Mouse (Mus musculus) frontal cortex, postnatal 14 days (tissue): Measurements from ENCODE around the gene Oas3.

Experiments
- DNase-seq, 2 experiments: peaks; one replicate each; pipeline ENCODE4 v3.0.0; 2022; ENCODE audit warnings: low spot score in 2 of 2

Oas3 gene

GRCm38 (mm10) chr5:120752786-120753185 is 24.7 kb downstream of the Oas3 start:
- no peak for DNase-seq

GRCm38 (mm10) chr5:120751206-120751605 is 26.3 kb downstream of the Oas3 start:
- DNase-seq = no peak

DNA sequence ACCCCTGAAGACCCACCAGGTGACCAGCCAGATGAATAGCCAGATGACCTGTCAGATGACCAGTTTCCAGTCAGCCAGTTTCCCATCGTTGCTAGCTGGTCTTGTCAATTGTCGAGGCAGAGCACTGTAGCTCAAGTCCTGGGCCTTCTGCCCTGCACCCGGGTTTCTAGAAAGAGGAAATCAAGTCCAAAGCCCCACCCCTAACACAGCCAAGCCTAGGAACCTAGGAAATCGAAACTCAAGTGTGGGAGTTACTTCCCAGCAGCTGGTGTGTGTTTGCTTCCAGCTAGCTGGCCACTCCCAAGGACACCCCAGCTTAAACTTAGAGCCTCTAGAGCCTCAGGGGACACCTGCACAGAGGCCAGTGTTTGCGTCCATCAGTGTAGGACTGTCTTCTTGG is 27.8 kb downstream of the Oas3 start, which contains the start of gene Oas2:
Gene Oas2, minus strand, starts transcription at position 166 of the 400 bp plus-strand sequence.
- no peak for DNase-seq

DNA sequence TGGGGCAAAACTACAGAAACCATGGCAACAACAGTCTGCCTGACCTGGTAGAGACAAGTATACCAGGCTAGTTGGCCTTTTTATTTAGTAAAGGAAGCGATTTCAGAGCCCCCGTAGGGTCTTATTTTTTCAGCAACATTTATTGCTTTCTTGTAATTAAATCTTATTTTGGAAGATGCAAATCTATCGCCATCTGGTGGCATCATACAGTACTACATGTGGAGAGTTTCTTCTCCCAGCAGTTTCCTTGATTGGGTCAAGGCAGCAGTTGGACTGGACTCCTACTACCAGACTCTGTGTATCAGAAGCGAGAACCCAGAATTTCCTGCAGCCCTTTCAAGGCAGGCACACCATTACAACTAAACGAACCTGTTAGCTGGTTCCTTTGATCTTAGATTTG is 31.0 kb downstream of the Oas3 start:
- DNase-seq = peak in 1 of 2 experiments; percentile 31

DNA sequence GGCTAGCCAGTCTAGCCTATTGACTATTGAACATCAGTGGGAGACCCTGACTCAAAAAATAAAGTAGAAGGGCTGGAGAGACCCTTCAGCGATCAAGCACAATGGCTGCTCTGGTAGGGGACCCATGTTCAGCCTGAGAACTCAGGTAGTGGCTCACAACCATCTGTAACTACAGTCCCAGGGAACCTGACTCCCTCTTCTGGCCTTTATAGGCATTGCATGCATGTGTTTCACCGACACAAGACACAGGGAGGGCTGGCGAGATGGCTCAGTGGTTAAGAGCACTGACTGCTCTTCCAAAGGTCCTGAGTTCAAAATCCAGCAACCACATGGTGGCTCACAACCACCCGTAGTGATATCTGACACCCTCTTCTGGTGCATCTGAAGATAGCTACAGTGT is 35.3 kb downstream of the Oas3 start:
- DNase-seq = peak in 1 of 2 experiments; percentile 14

DNA sequence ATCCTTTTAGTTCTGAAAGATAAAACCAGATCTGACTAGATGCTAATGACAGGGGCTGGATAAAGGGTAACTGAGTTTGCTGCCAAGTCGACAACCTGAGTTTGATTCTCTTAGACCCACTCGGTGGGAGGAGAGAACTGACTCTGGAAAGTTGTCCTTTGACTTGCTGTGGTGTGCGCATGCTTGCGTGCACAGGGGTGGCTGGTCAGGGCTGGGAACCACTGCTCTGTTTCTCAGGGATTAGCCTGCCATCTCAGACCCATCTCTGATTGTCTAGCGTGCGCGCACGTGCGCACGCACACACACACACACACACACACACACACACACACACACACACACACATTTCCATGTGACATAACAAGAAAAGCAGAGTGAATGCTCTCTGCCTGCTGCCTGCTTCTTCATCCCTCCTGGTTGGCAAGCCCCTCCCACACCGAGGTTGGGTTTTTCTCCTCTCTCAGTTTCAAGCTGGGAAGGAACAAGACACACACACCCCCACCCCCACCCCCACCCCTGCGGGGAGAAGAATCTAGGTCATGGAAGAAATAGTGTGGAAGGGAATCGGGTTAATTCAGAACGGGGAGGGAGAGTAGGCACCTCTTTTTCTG is 43.0 kb downstream of the Oas3 start:
- no peak for DNase-seq

DNA sequence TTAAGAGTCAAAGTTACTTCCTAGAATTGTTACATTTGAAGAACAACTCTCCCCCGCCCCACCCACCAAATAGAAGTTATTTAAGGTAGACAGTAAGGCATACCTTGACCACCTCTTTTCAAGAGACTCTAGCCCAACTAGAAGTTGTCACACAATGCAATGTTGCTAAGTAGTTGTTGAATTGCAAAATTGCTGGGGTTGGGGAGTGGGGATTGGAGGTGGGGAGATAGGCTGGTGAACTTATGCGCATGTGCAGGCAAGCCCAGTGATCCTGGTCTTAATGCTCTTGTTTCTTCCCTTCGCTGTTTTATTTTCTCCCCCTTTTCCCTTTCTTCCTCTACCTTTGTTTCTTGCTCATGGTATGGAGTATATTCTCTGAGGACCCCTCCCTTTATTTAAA is 43.8 kb downstream of the Oas3 start:
- DNase-seq = no peak

DNA sequence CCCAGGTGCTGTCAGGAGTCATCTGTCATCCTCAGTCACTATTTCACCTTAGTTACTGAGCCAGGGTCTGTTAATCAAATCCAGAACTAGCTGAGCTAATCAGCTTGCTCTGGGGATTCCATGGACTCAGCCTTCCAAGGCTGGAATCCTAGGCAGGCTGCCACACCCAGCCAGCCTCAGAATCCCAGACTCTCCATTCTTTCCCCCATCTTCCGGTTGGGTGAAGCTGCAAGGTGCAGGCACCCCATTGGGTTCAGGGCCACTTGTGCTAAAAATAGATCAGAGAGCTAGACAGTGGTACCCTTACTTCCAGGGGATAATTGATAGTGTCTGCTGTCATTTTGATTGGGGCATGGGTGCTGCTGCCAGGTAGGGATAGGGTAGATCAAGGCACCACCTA is 44.7 kb downstream of the Oas3 start:
- DNase-seq = no peak

GRCm38 (mm10) chr5:120729319-120729718 is 48.1 kb downstream of the Oas3 start:
- DNase-seq = no peak

DNA sequence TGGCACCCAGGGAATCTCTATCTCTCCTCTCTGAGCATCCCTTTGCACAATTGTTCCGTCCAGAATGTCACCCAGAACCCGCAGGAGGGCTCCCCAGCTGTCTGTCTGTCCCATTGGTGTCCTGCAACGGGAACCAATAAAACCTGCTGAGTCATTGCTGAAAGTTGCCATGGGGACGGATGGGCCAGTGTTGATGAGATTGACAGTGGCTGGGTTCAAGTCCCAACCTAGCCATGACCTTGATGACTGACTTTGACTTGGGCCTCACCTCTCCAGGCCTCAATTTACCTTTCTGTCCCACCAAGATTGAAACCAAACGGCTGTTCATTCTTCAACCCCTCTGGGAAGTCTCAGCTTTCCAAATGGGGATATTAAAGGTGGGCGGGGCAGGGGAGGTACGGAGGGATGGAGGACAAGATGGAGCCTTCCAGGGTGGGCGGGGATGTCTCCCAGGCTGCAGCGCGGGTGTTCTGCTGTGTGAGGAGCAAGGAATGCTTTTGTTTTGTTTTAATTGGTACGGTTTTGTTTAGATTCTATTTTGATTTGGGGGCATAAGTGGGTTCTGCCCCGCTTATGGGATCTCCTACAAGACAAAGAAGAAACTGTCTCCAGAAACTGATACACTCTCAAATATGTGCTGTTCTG is 51.5 kb downstream of the Oas3 start:
- no peak for DNase-seq

DNA sequence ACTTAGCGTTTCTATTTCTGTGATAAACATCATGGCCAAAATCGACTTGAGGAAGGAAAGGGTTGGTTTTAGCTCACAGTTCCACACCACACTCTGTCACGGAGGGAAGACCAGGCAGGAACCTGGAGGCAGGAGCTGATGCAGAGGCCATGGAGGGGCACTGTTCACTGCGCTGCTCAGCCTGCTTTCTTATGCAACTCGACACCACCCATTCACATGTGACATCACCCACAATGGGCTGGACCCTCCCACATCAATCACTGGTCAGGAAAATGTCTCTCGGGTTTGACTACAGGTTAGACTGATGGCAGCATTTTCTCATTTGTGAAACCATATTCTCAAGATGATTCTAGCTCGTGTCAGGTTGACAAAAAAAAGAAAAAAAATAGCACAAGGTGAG is 56.5 kb downstream of the Oas3 start:
- no peak for DNase-seq

GRCm38 (mm10) chr5:120718600-120719378 is 58.7 kb downstream of the Oas3 start:
- DNase-seq = no peak

DNA sequence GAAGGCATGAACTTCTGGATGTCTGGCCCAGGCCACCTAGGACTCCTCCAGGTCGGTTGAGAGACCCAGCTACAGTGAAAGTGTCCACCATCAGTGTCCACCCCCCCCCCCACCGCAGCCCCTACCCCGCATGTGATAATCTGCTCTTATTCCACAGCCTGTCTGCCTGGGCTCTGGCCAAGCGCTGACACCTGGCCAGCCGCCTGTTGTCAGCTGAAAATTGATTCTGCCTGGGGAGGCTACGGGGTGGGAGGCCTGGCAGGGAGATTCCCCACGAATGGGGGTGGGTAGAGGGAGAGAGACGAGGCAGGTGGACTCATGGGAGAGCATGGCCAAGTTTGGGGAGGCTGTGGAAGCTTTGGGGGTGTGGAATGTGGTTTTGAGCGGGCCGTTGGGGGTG is 60.3 kb downstream of the Oas3 start:
- DNase-seq = no peak

DNA sequence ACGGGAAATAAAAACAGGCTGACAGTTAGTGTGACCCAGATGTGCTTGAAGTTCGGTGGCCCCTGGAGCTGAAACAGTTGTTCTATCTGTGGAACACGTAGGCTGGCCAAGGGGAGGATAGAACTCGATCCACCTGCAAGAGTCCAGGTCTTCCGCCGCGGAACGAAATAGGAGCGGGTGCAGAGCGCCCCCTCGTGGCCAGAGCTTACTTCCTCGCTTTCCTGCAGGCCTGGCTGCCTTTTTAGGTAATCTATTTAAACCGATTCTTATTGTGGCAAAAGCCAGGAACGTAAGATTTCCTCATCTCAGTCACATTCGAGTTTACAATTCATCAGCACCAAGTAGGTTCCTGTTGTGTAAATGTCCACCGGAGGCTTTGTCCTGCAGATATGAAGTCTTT is 63.1 kb downstream of the Oas3 start:
- peak; percentile 62 to 78 for DNase-seq

DNA sequence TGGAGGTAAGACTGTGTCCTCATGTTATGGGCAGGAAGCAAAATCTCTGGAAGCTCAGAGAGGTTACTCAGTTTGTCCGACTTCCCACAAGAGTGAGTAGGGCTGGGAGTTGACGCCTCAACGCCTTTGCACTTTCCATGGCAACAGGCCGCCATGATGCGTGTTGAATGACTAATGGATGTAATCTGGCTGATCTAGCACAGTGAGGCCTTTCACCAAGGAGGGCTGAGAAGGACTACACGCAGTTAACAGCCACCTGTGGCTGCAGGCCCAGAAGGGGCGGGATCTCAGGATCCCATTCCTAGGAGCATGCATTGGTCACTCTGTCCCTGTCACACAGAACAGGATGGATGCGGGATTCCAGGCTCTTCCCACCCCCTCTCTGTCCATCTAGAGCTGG is 64.7 kb downstream of the Oas3 start:
- DNase-seq = no peak

- DNase-seq = no peak
Measured at GRCm38 (mm10) chr5:120711827-120712226, 65.6 kb downstream of the Oas3 start, which contains the start of gene Dtx1. Dtx1 (minus strand) TSS chr5:120711927.

- DNase-seq = peak; percentile 70 to 76
Measured at GRCm38 (mm10) chr5:120711416-120711815, 66.0 kb downstream of the Oas3 start.

DNA sequence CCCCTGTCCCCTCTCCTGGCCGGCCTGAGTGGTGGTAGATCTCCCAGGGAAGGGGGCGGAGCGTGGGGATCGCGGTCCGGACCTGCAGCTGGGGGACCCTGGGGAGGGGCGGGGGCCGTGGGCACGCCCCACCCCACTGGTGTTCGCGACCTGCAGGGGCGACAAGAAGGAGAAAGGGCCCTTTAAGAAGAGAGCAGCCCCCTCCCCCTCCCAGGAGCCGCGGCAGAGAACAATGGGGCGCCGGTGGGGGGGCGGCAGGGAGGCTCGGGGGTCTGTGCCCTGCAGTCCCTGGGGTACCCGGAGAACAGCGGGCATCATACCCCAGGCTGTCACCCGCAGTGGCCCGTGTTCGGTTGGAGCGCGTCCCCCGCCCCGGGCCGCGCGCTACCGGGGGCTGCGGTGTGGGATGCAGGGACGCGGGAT is 66.6 kb downstream of the Oas3 start:
- peak; percentile 30 to 43 for DNase-seq

GRCm38 (mm10) chr5:120710161-120710825 is 67.2 kb downstream of the Oas3 start:
- peak in 1 of 2 experiments; percentile 40 for DNase-seq

GRCm38 (mm10) chr5:120706976-120707375 is 70.5 kb downstream of the Oas3 start:
- DNase-seq = no peak

GRCm38 (mm10) chr5:120706541-120706940 is 70.9 kb downstream of the Oas3 start:
- DNase-seq = no peak

- no peak for DNase-seq
Measured at GRCm38 (mm10) chr5:120704421-120704820, 73.0 kb downstream of the Oas3 start.
